ENCODE assay signal across 18 mouse cellular contexts in genomic region chr4:41758701-41759100, GRCm38 (mm10). TPM values are rescaled to one million over a fixed set of nuclear protein-coding genes. Genes with fewer than 3 reads are reported as not detected.
DNase-seq lines count a peak whose midpoint lies in the region; ATAC-seq and TF ChIP-seq lines count a peak whose summit lies in the region.
"Had no signal": no experiment of that assay in that cellular context is flagged by ENCODE, and none has a peak within 500 bp of the region (broad histone marks: within the 10 kb centered on the region; RNA-seq: fewer than 3 reads in every experiment).

No protein-coding gene starts in this region.

- peaks cover 5% of the 10 kb centered on the region; the same call in 1 of the 2 replicates for H3K36me3 ChIP-seq in heart, embryonic 11.5 days (ENCODE audit: control insufficient read depth, insufficient read depth, low read length)
- no peaks in the 10 kb centered on the region for H3K36me3 ChIP-seq in kidney, embryonic 16.5 days (ENCODE audit: insufficient read depth, low read length)
- H3K36me3 ChIP-seq in heart, postnatal 0 days (replicated peaks; ENCODE audit: control insufficient read depth, insufficient read depth, low read length), result peaks cover 21% of the 10 kb centered on the region
- H3K36me3 ChIP-seq: midbrain, embryonic 10.5 days; stomach, embryonic 15.5 days had no signal

- 0 out of 2 replicates have a peak overlapping the region, but pooled peaks have one; percentile 43 for H3K9ac ChIP-seq in heart, embryonic 11.5 days (ENCODE audit: low read depth, low read length)
- no peak overlapping the region for H3K9ac ChIP-seq in kidney, embryonic 16.5 days (replicated peaks; ENCODE audit: low read length)
- H3K9ac ChIP-seq in heart, postnatal 0 days (replicated peaks; ENCODE audit: low read depth, low read length), result 0 out of 2 replicates have a peak overlapping the region, but pooled peaks have one; percentile 60
- H3K9ac ChIP-seq: limb, embryonic 15.5 days; stomach, embryonic 15.5 days had no signal

- peaks cover 41% of the 10 kb centered on the region for H3K4me1 ChIP-seq in heart, embryonic 11.5 days (ENCODE audit: control insufficient read depth, insufficient read depth, low read length)
- H3K4me1 ChIP-seq in kidney, embryonic 16.5 days (ENCODE audit: insufficient read depth, low read length), result peaks cover 49% of the 10 kb centered on the region
- peaks cover 20% of the 10 kb centered on the region for H3K4me1 ChIP-seq in cortical plate, adult 2 months (ENCODE audit: control insufficient read depth, insufficient read depth, low read length)
- peaks cover 43% of the 10 kb centered on the region for H3K4me1 ChIP-seq in heart, postnatal 0 days (ENCODE audit: control insufficient read depth, insufficient read depth)

- WGBS in heart, embryonic 11.5 days (ENCODE audit: insufficient replicate concordance), result 88% methylated on average over 4 of the region's 4 CpGs
- WGBS in kidney, embryonic 16.5 days, result 88% methylated on average over 4 of the region's 4 CpGs
- 91% methylated on average over 4 of the region's 4 CpGs for WGBS in heart, postnatal 0 days

- no peaks in the 10 kb centered on the region for H3K27me3 ChIP-seq in heart, embryonic 11.5 days (ENCODE audit: control insufficient read depth, insufficient read depth, low read length)
- no peaks in the 10 kb centered on the region for H3K27me3 ChIP-seq in kidney, embryonic 16.5 days (ENCODE audit: insufficient read depth, low read length)
- no peaks in the 10 kb centered on the region for H3K27me3 ChIP-seq in heart, postnatal 0 days (ENCODE audit: control insufficient read depth, insufficient read depth, low read length)
- H3K27me3 ChIP-seq: limb, embryonic 15.5 days; stomach, embryonic 15.5 days had no signal

- no peak for TF ChIP-seq EP300 in heart, postnatal 0 days (IDR thresholded peaks at IDR 0.05; ENCODE audit: low read depth)

- peak overlapping the region; percentile 87; the same call in 1 of the 2 replicates for H3K27ac ChIP-seq in heart, embryonic 11.5 days (ENCODE audit: low read depth, low read length)
- peak overlapping the region; percentile 2; the same call in 1 of the 2 replicates for H3K27ac ChIP-seq in kidney, embryonic 16.5 days (ENCODE audit: low read length)
- 0 out of 2 replicates have a peak overlapping the region, but pooled peaks have one; percentile 9 for H3K27ac ChIP-seq in cortical plate, adult 2 months (ENCODE audit: insufficient read depth, low read length)
- H3K27ac ChIP-seq in heart, postnatal 0 days (ENCODE audit: low read depth), result peak overlapping the region; percentile 97
- H3K27ac ChIP-seq: limb, embryonic 15.5 days; midbrain, embryonic 10.5 days had no signal

- TF ChIP-seq CTCF in cortical plate, adult 2 months (IDR thresholded peaks at IDR 0.05; ENCODE audit: extremely low read depth, insufficient read depth, low read length), result no peak
- TF ChIP-seq CTCF in heart, postnatal 0 days (IDR thresholded peaks at IDR 0.05; ENCODE audit: low read depth), result no peak

- no peaks in the 10 kb centered on the region for H3K9me3 ChIP-seq in heart, embryonic 11.5 days (replicated peaks; ENCODE audit: control insufficient read depth, low read length)
- no peaks in the 10 kb centered on the region for H3K9me3 ChIP-seq in kidney, embryonic 16.5 days (ENCODE audit: low read length)
- H3K9me3 ChIP-seq in heart, postnatal 0 days (replicated peaks; ENCODE audit: control insufficient read depth, low read length), result no peaks in the 10 kb centered on the region
- H3K9me3 ChIP-seq: G1E; hindbrain, embryonic 10.5 days; limb, embryonic 15.5 days; midbrain, embryonic 10.5 days; stomach, embryonic 15.5 days had no signal

- intact Hi-C loops in heart, postnatal 25 days (cut with DNase I), result no loop called here

- H3K4me2 ChIP-seq in heart, embryonic 11.5 days, result no peak overlapping the region
- H3K4me2 ChIP-seq in kidney, embryonic 16.5 days (replicated peaks; ENCODE audit: low read depth, low read length), result no peak overlapping the region
- no peak overlapping the region for H3K4me2 ChIP-seq in heart, postnatal 0 days (ENCODE audit: low read depth, low read length)
- H3K4me2 ChIP-seq: limb, embryonic 15.5 days; stomach, embryonic 15.5 days had no signal

- no peak for DNase-seq in heart, postnatal 25 days (ENCODE audit: low spot score)
- DNase-seq in kidney, postnatal 36 days, result no peak
- no peak for DNase-seq in heart, postnatal 0 days (ENCODE audit: low spot score)
- DNase-seq in urinary bladder, adult 18-20 months (ENCODE audit: low spot score in 2 of 2), result no peak
- DNase-seq in adrenal gland, postnatal 14 days, result no peak
- DNase-seq: thymus, postnatal 14 days had no signal

- no peak for TF ChIP-seq POLR2A in cortical plate, adult 2 months (IDR thresholded peaks at IDR 0.05; ENCODE audit: extremely low read depth, insufficient read depth, low read length)

- no peak for ATAC-seq in heart, embryonic 11.5 days (replicated peaks; ENCODE audit: insufficient number of reproducible peaks, low FRiP score, low TSS enrichment)
- ATAC-seq in kidney, embryonic 16.5 days (ENCODE audit: low FRiP score, low TSS enrichment), result no peak
- no peak for ATAC-seq in heart, postnatal 0 days (ENCODE audit: insufficient read depth, low read depth)
- ATAC-seq: forebrain, embryonic 16.5 days had no signal

- H3K4me3 ChIP-seq in heart, embryonic 11.5 days (ENCODE audit: low read depth, low read length), result no peak overlapping the region
- no peak overlapping the region for H3K4me3 ChIP-seq in kidney, embryonic 16.5 days (ENCODE audit: low read length)
- no peak overlapping the region for H3K4me3 ChIP-seq in cortical plate, adult 2 months (ENCODE audit: insufficient read depth, low read length)
- no peak overlapping the region for H3K4me3 ChIP-seq in heart, postnatal 0 days (ENCODE audit: low read depth, low read length)
- H3K4me3 ChIP-seq: hindbrain, embryonic 10.5 days; limb, embryonic 15.5 days; midbrain, embryonic 10.5 days; stomach, embryonic 15.5 days had no signal

RNA-seq across cellular contexts. Expression of gene Sigmar1, which starts 2.7 kb away (rescaled TPM):
- polyA plus RNA-seq in heart, embryonic 11.5 days (2014; fragmentation: Nextera tagmentation; extraction: Ambion mirVana), result 69.9 and 76.8 TPM in 2 replicates
- 10 to 100 TPM; 18.0 to 19.6 TPM for total RNA-seq in heart, postnatal 25 days (2021)
- polyA plus RNA-seq in kidney, embryonic 16.5 days (2015; fragmentation: Nextera tagmentation; extraction: Ambion mirVana), result 98.2 and 100 TPM in 2 replicates
- polyA plus RNA-seq in cortical plate, adult 2 months (2012; rRNA removed), result 80.7 and 83.9 TPM in 2 replicates
- 40.9 and 57.4 TPM in 2 replicates for total RNA-seq in heart, postnatal 0 days (2014; rRNA removed; ENCODE audit: low replicate concordance)
- polyA plus RNA-seq in heart, postnatal 0 days (2015; fragmentation: Nextera tagmentation; extraction: Ambion mirVana), result 33.4 and 37.1 TPM in 2 replicates
- 67.1 and 76.7 TPM in 2 replicates for total RNA-seq in adrenal gland, postnatal 14 days (2021)

RNA-seq across cellular contexts. Expression of gene Galt, which starts 3.7 kb away (rescaled TPM):
- polyA plus RNA-seq in heart, embryonic 11.5 days (2014; fragmentation: Nextera tagmentation; extraction: Ambion mirVana), result 63.1 and 65.1 TPM in 2 replicates
- total RNA-seq in heart, postnatal 25 days (2021), result 10 to 100 TPM; 52.1 to 52.9 TPM
- 61.9 and 65.5 TPM in 2 replicates for polyA plus RNA-seq in kidney, embryonic 16.5 days (2015; fragmentation: Nextera tagmentation; extraction: Ambion mirVana)
- 269 and 276 TPM in 2 replicates for polyA plus RNA-seq in cortical plate, adult 2 months (2012; rRNA removed)
- total RNA-seq in heart, postnatal 0 days (2014; rRNA removed; ENCODE audit: low replicate concordance), result 95.0 and 96.8 TPM in 2 replicates
- polyA plus RNA-seq in heart, postnatal 0 days (2015; fragmentation: Nextera tagmentation; extraction: Ambion mirVana), result 69.8 and 70.9 TPM in 2 replicates
- total RNA-seq in adrenal gland, postnatal 14 days (2021), result 36.1 and 42.3 TPM in 2 replicates

RNA-seq across cellular contexts. Expression of gene Ccl27a, which starts 15.3 kb away (rescaled TPM):
- 42.6 and 42.7 TPM in 2 replicates for polyA plus RNA-seq in heart, embryonic 11.5 days (2014; fragmentation: Nextera tagmentation; extraction: Ambion mirVana)
- 10 to 100 TPM; 11.6 to 17.2 TPM for total RNA-seq in heart, postnatal 25 days (2021)
- polyA plus RNA-seq in kidney, embryonic 16.5 days (2015; fragmentation: Nextera tagmentation; extraction: Ambion mirVana), result 36.3 and 38.5 TPM in 2 replicates
- polyA plus RNA-seq in cortical plate, adult 2 months (2012; rRNA removed), result 697 and 730 TPM in 2 replicates
- total RNA-seq in heart, postnatal 0 days (2014; rRNA removed; ENCODE audit: low replicate concordance), result 48.5 and 73.7 TPM in 2 replicates
- polyA plus RNA-seq in heart, postnatal 0 days (2015; fragmentation: Nextera tagmentation; extraction: Ambion mirVana), result 49.4 and 49.6 TPM in 2 replicates
- 29.7 and 34.9 TPM in 2 replicates for total RNA-seq in adrenal gland, postnatal 14 days (2021)
- polyA plus RNA-seq: G1E had no signal

RNA-seq across cellular contexts. Expression of gene Arid3c, which starts 27.8 kb away (rescaled TPM):
- not detected in 2 replicates for polyA plus RNA-seq in heart, embryonic 11.5 days (2014; fragmentation: Nextera tagmentation; extraction: Ambion mirVana)
- not detected for total RNA-seq in heart, postnatal 25 days (2021)
- not detected in 2 replicates for polyA plus RNA-seq in kidney, embryonic 16.5 days (2015; fragmentation: Nextera tagmentation; extraction: Ambion mirVana)
- polyA plus RNA-seq in cortical plate, adult 2 months (2012; rRNA removed), result 0.34 and 0.46 TPM in 2 replicates
- total RNA-seq in heart, postnatal 0 days (2014; rRNA removed; ENCODE audit: low replicate concordance), result not detected in 2 replicates
- not detected in 2 replicates for polyA plus RNA-seq in heart, postnatal 0 days (2015; fragmentation: Nextera tagmentation; extraction: Ambion mirVana)
- not detected in 2 replicates for total RNA-seq in adrenal gland, postnatal 14 days (2021)
- total RNA-seq: adrenal gland, adult 2 months; G1E; gastrocnemius, adult 8-10 months; neutrophil, adult 5-6 weeks had no signal
- polyA plus RNA-seq: adrenal gland, adult 2 months; forebrain, embryonic 16.5 days; G1E; limb, embryonic 15.5 days; stomach, embryonic 15.5 days had no signal

RNA-seq across cellular contexts. Expression of gene Dctn3, which starts 35.7 kb away (rescaled TPM):
- polyA plus RNA-seq in heart, embryonic 11.5 days (2014; fragmentation: Nextera tagmentation; extraction: Ambion mirVana), result 120 and 126 TPM in 2 replicates
- total RNA-seq in heart, postnatal 25 days (2021), result 10 to 100 TPM; 74.8 to 79.9 TPM
- polyA plus RNA-seq in kidney, embryonic 16.5 days (2015; fragmentation: Nextera tagmentation; extraction: Ambion mirVana), result 137 and 149 TPM in 2 replicates
- polyA plus RNA-seq in cortical plate, adult 2 months (2012; rRNA removed), result 205 TPM in 2 replicates
- 81.6 and 121 TPM in 2 replicates for total RNA-seq in heart, postnatal 0 days (2014; rRNA removed; ENCODE audit: low replicate concordance)
- 161 and 165 TPM in 2 replicates for polyA plus RNA-seq in heart, postnatal 0 days (2015; fragmentation: Nextera tagmentation; extraction: Ambion mirVana)
- 106 and 110 TPM in 2 replicates for total RNA-seq in adrenal gland, postnatal 14 days (2021)

Comparison
In these comparisons a context has a peak if more than half of its experiments do, and no peak if none do; other contexts are left out.
1. H3K27ac ChIP-seq: peak in every context shown above with its lines; median percentile 97 in heart, postnatal 0 days; 87 in heart, embryonic 11.5 days; 9 in cortical plate, adult 2 months; 2 in kidney, embryonic 16.5 days.
2. RNA of gene Ccl27a, which starts 15.3 kb away (polyA plus RNA-seq): 697 to 730 TPM in cortical plate, adult 2 months; 49.4 to 49.6 TPM in heart, postnatal 0 days, 42.6 to 42.7 TPM in heart, embryonic 11.5 days and 36.3 to 38.5 TPM in kidney, embryonic 16.5 days; every median in the first group is over 10 times any median in the second.